Mouse (Mus musculus) layer of hippocampus, postnatal 25 days (tissue): ENCODE measurements around the gene Gm266. TPM values are rescaled to one million over a fixed set of nuclear protein-coding genes. Genes with fewer than 3 reads are reported as not detected.

Source experiments
- DNase-seq, 2 experiments: peaks; one replicate each; pipeline ENCODE4 v3.0.0; 2022; ENCODE audit warnings: mixed read lengths in 2 of 2, low spot score in 1 of 2; ENCODE audit errors: extremely low spot score in 1 of 2
- total RNA-seq, 2 experiments: library from RNA; stranded (reverse); gene quantifications; 2 replicates each; pipeline ENCODE4 v1.2.3; 2021

The Gm266 gene
- total RNA-seq, 2 experiments from 2014 or later = 5.6 to 7.8 TPM

DNA sequence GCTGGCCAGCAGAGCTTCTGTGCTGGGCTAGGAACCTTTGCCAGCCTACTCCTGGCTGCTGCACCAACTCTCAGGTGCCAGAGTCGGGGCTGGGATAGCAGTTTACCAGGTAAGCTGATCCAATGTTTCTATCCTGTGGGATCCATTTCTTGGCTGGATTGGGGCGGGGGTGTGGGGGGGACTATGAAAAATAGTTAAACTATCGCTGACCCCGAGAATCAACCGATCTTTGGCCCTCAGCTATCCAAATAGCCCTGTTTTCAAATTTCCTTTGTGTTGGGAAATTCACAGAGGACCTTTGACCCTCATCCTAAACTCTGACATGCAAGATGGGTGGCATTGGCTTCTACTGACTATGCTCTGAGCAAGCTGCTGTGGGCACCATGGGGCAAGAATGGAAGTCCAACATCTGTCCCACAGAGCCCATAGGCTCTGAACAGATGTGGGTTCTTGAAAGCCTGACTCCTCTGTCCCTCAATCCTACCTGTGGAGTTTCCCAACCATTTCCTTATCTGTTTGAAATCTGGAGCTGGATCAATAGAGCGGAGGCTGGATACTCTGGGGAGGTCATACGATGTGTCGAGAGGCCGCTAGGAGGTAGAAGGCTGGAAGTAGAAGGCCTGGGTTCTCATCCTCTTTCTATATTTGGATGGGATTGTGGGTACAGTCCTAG is 44.8 kb downstream of the Gm266 start:
- DNase-seq = no peak

DNA sequence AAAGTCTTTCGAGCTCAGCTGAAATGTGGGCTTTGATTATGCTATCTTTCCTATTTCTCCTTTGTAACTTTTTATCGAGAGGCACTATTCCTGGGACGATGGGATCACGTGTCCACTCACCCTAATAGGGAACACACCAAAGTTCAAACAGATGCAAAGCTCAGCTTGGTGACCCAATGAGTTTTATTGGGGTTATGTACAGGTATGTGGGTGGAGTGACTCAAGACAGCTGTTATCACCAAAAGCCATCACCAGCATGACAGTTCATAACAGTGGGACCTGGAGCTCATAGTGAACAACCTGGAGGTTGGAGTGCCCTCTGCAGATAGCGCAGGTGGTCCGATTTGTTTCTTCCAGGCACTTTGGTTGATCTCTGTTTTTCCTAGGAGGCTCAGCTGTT is 46.8 kb downstream of the Gm266 start:
- no peak for DNase-seq

DNA sequence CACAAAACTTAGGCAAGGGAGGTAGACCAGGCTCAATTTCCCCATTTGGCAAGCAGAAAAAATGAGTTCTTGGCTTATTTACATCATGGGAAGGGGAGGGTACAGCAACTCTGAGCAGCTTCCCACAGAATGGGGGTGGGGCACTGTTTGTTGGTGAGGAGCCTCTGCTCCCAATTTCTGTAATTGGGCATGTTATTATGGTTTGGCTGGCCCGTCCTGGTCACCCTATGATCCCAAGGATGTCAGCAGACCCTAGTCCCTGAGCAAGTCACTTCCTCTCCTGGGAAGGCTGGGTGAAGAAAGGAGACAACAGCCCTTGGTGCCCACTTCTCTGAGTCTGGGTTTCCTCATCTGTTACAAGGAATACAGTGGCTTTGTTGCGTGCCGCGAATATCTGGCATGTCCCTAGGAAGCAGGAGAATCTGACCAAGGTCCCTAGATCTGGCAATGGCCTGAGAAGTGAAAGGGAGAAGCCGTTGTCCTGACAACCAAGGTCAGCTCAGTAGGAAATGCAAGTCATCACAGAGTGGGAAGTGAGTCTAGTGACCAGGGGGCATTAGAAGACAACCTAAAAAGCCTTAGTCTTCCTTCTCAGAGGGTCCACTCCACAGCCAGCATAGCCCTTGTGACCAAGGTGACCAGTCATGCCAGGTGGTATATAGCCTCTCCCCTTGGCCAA is 48.3 kb downstream of the Gm266 start:
- no peak for DNase-seq

DNA sequence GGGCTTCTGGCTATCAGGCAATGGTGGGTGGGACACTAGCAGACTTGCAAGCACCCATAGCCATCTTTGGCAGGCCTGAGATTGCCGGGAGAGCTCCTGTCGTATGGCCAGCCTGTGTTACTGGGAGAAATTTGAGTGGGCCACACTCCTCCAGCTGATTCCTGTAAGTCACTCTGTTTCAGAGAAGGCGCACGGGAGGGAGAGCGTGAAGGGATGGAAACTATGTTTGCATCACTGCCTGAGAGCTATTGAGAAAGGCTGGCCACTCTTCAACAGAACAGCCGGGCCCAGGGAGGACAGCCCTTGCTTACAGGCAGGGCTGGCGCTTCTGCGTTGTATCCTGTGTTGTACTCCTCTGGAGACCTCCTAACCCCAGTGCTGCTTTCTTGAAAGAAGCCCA is 49.0 kb downstream of the Gm266 start:
- no peak for DNase-seq

DNA sequence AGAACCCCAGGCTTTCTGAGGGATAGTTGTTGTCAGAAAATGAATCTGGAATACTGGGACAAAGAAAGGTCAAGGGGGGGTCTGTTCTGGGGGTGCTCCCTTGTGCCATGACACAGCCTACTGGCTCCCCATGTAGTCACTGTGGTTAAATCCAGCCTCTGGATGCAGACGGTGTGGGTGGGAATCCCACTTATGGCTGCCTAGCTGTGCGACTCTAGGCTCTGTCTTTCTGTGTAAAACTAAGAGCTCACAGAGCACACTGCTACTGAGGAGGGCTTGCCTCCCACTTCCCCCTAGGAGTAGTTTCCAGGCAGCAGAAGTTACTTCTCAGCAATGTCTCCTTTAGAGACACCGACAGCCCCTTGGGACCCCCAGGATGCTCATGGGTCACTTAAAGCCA is 49.5 kb downstream of the Gm266 start:
- DNase-seq = no peak

DNA sequence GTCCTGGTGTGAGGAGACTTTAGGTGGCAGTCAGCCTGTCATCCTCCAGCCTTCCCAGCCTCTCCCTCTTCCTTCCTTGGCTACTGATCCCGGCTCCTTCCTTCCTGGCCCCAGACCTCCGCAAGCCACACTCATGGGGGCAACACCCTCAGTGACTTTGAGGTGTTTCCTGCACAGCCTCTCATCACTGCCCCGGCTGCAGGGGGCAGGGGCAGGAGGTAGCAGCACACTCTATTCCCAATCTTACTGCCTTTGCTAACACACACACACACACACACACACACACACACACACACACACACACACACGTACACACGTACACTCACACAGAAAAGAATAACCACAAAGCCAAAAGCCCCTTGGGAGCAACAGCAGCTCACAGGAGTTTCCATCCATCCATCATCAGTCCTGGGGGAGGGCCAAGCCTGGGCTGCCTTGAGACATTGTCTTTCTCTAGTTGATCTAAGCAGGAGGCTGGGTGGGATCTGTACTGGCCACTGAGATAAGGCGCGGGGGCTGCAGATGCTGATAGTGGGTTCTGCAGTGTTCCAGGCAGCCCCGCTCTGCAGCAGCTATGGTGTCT is 50.8 kb downstream of the Gm266 start:
- no peak for DNase-seq

Other genes starting within 250 kb of the Gm266 start
- 1 to 10 TPM; 4.6 to 5.8 TPM for gene Amn, start 214.7 kb downstream of the Gm266 start, total RNA-seq
- 100 to 1,000 TPM; 107 to 117 TPM for gene Cdc42bpb, start 108.1 kb downstream of the Gm266 start, total RNA-seq
- gene Lbhd2, start 79.0 kb downstream of the Gm266 start, total RNA-seq = under 1 TPM in 1 of 2 experiments, not detected in 1; 0.86 TPM
- 1 to 10 TPM; 2.6 to 3.4 TPM for gene Exoc3l4, start 68.8 kb downstream of the Gm266 start, total RNA-seq
- under 1 TPM; 0.63 to 0.81 TPM for gene Tnfaip2, start 43.4 kb downstream of the Gm266 start, total RNA-seq
- gene Eif5, start 52.2 kb upstream of the Gm266 start, total RNA-seq = 100 to 1,000 TPM; 243 to 246 TPM
- gene Mark3, start 88.7 kb upstream of the Gm266 start, total RNA-seq = 100 to 1,000 TPM; 103 to 116 TPM
- 1,000 to 10,000 TPM; 1,260 to 1,351 TPM for gene Ckb, start 186.5 kb upstream of the Gm266 start, total RNA-seq
- 10 to 100 TPM; 17.1 to 19.7 TPM for gene Trmt61a, start 192.3 kb upstream of the Gm266 start, total RNA-seq
- gene Bag5, start 227.4 kb upstream of the Gm266 start, total RNA-seq = 10 to 100 TPM; 46.7 to 54.1 TPM
- 10 to 100 TPM; 36.2 to 38.9 TPM for gene Apopt1, start 227.4 kb upstream of the Gm266 start, total RNA-seq